Mouse (Mus musculus) testis, adult 2 months (tissue): ENCODE results near the gene Lhb.

Source experiments
- CTCF ChIP-seq: fragments of 200-500 bp; IDR thresholded peaks from 2 replicates; pipeline ENCODE4 v1.5.1; 2012; ENCODE audit warnings: low read depth, mild to moderate bottlenecking, inconsistent platforms, low read length, moderate library complexity; ENCODE audit not compliant: control insufficient read depth, insufficient read depth, insufficient replicate concordance
- POLR2A ChIP-seq: fragments of 200-500 bp; IDR thresholded peaks from 2 replicates; pipeline ENCODE4 v1.6.1; 2012; ENCODE audit warnings: low read depth, mild to moderate bottlenecking, inconsistent platforms, low read length, moderate library complexity; ENCODE audit not compliant: control insufficient read depth

DNA sequence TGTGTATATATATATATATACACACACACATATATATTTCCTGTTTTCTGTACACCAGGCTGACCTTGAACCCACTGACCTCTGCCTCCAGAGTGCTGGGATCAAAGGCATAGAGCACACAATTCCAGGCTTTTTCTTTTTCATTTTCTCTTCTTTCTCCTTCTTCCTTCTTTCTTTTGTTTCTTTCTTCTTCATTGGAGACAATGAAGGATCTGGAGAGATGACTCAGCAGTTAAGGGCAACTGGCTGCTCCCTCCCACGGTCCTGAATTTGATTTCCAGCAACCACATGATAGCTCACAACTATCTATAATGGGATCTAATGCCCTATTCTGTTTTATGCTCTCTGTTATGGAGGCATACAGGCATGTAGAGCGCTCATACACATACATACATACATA lies 23.8 kb upstream of the Lhb start:
- TF ChIP-seq POLR2A (no peak), CTCF (no peak)
